Mouse (Mus musculus) ES-E14 (cell line): Measurements from ENCODE around the gene Chsy1.

Experiments
- HCFC1 ChIP-seq: IDR thresholded peaks from 2 replicates; pipeline ENCODE4 v1.6.1; 2012; ENCODE audit warnings: low read length, inconsistent platforms, borderline replicate concordance; ENCODE audit not compliant: insufficient read depth
- MAFK ChIP-seq: IDR thresholded peaks from 2 replicates; pipeline ENCODE4 v1.6.1; 2014; ENCODE audit warnings: mild to moderate bottlenecking, low read depth, low read length, inconsistent platforms; ENCODE audit not compliant: insufficient read depth
- ZC3H11A ChIP-seq: IDR thresholded peaks from 2 replicates; pipeline ENCODE4 v1.6.1; 2012; ENCODE audit warnings: low read depth, mild to moderate bottlenecking, inconsistent platforms, low read length, borderline replicate concordance

- TF ChIP-seq HCFC1, result no peak
- TF ChIP-seq MAFK, result no peak
- TF ChIP-seq ZC3H11A, result no peak
These were observed 30.8 kb downstream of the Chsy1 start for GRCm38 (mm10) chr7:66140095-66140494.
